Mouse (Mus musculus) testis, postnatal 14 days (tissue): ENCODE measurements around the gene Ercc6.

Source experiments
- DNase-seq: peaks from one replicate; pipeline ENCODE4 v3.0.0; 2021; ENCODE audit warnings: low spot score

Ercc6 gene

GRCm38 (mm10) chr14:32513336-32514032, at the start of gene Ercc6:
Gene Ercc6 (plus strand): TSS chr14:32513521.
- DNase-seq, result peak; percentile 95

GRCm38 (mm10) chr14:32464601-32465505, 48.5 kb upstream of the Ercc6 start, which contains the start of gene Slc18a3:
Gene Slc18a3 (minus strand): TSS chr14:32464850.
- no peak for DNase-seq

GRCm38 (mm10) chr14:32465506-32465870, 47.8 kb upstream of the Ercc6 start:
- DNase-seq, result no peak

- no peak for DNase-seq
Observed at GRCm38 (mm10) chr14:32465889-32466288, 47.4 kb upstream of the Ercc6 start, which contains the start of gene Chat. Gene Chat (minus strand): TSS chr14:32465989.

- peak; percentile 19 for DNase-seq
Observed at GRCm38 (mm10) chr14:32467606-32468005, 45.7 kb upstream of the Ercc6 start.

GRCm38 (mm10) chr14:32472996-32473395, 40.3 kb upstream of the Ercc6 start:
- DNase-seq, result no peak

- DNase-seq, result no peak
Observed at GRCm38 (mm10) chr14:32476559-32476958, 36.8 kb upstream of the Ercc6 start.

- DNase-seq, result no peak
Observed at GRCm38 (mm10) chr14:32477581-32477980, 35.7 kb upstream of the Ercc6 start.

- DNase-seq, result no peak
Observed at GRCm38 (mm10) chr14:32482061-32482460, 31.3 kb upstream of the Ercc6 start.

- DNase-seq, result no peak
Observed at GRCm38 (mm10) chr14:32492521-32492920, 20.8 kb upstream of the Ercc6 start.

- DNase-seq, result no peak
Observed at GRCm38 (mm10) chr14:32496115-32496850, 17.0 kb upstream of the Ercc6 start.

GRCm38 (mm10) chr14:32501303-32501702, 12.0 kb upstream of the Ercc6 start:
- no peak for DNase-seq

GRCm38 (mm10) chr14:32502764-32503688, 10.3 kb upstream of the Ercc6 start:
- no peak for DNase-seq

- DNase-seq, result no peak
Observed at GRCm38 (mm10) chr14:32503897-32504296, 9.4 kb upstream of the Ercc6 start.

- DNase-seq, result no peak
Observed at GRCm38 (mm10) chr14:32506329-32506728, 7.0 kb upstream of the Ercc6 start.

- DNase-seq, result peak; percentile 78
Observed at GRCm38 (mm10) chr14:32507216-32507615, 6.1 kb upstream of the Ercc6 start.

GRCm38 (mm10) chr14:32508105-32508835, 5.1 kb upstream of the Ercc6 start:
- no peak for DNase-seq

- DNase-seq, result no peak
Observed at GRCm38 (mm10) chr14:32509443-32509961, 3.8 kb upstream of the Ercc6 start.

GRCm38 (mm10) chr14:32512912-32513311, 409 bp upstream of the Ercc6 start:
- DNase-seq, result peak; percentile 29

GRCm38 (mm10) chr14:32516086-32516485, 2.8 kb downstream of the Ercc6 start:
- DNase-seq, result no peak
